Mouse (Mus musculus): ENCODE results near the gene Jup. TPM values are rescaled to one million over a fixed set of nuclear protein-coding genes. Genes with fewer than 3 reads are reported as not detected.
"Not testable (repeated sequence)": the region's sequence is repeated elsewhere in the genome, so short reads cannot be mapped to it uniquely, and the experiment has no call there.

The Jup gene
- polyA plus RNA-seq, 1 experiment = 15.0 TPM

DNA sequence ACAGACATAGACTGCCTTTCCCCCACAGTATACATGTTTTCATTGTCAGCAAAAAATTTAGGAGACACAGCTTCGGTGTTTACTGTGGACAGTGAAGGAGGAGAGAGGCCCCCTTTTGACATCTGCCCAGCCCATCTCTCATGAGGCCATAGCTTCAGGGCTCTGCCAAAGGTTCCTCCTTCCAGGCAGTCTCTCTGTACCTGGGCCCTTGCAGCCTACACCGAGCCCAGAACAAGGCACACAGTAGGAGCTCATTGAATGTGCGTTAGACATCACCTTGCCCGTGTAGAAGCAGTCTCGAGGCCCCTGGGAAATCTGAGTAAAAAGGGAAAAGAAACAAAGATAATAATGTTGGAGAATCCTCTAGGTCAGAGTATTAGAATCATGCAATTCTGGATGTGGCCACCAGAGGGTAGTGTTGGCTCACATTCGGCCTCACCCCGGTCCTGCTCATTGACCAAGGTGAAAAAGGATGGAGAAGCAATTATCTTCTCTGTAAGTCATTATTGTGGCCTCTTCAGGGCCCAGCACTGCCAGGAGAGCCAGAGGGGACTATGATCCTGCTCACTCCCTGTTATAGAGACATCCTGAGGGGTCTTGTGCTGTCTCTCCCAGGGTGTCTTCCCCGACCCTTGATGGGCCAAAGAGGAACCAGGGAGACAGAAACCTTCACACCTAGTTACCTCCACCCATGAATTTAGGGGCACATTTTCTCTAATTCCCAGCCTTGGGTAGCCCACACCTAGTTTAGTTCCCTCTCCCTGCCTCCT, 35.2 kb downstream of the Jup start:
- H3K4me3 ChIP-seq (ENCODE audit: insufficient read depth, low read length) = no peak overlapping the region
- H3K27ac ChIP-seq (ENCODE audit: insufficient read depth, low read depth, low read length) = no peak overlapping the region
- TF ChIP-seq CTCF (IDR thresholded peaks at IDR 0.05; ENCODE audit: low read depth, low read length) (peak; percentile 85), POLR2A (IDR thresholded peaks at IDR 0.05; ENCODE audit: borderline replicate concordance, low read depth, low read length) (no peak)
- H3K4me1 ChIP-seq (ENCODE audit: control insufficient read depth, insufficient read depth, low read length) = no peaks in the 10 kb centered on the region

DNA sequence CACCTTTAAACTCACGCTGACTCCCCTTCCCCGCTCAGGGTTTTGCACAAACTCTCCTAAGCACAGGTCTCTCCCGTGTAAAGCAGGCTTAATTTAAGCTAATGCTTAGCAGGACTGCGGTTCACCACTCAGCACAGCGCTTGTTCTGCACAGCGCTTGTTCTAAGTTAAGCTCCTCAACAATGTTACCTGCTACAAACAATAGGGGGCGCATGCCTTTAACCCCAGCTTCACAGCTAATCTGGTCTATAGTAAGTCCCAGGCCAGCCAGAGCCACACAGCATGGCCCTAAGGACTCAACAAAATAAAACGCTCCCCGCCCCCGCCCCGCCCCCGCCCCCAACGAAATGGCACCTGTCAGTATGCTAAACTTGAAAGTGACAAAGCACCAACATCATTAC, 36.5 kb downstream of the Jup start:
- not testable (repeated sequence) for H3K4me3 ChIP-seq (ENCODE audit: insufficient read depth, low read length); H3K4me1 ChIP-seq (ENCODE audit: control insufficient read depth, insufficient read depth, low read length); H3K27ac ChIP-seq (ENCODE audit: insufficient read depth, low read depth, low read length)

DNA sequence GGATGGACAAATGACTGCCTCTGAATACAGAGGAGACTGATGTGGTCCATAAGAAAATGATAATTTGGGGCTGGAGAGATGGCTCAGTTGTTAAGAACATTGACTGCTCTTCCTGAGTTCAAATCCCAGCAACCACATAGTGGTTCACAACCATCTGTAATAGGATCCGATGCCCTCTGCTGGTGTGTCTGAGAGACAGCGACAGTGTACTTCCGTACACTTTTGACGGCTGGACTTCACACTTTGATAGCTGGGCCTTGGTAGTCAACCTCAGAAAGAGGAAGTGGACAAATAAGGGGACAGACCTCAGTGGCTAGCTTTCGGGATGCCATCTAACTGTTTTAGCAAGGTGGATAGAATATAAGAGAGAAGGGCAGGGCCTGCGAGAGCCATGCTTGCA, 37.4 kb downstream of the Jup start:
- Histone ChIP-seq H3K27ac (ENCODE audit: insufficient read depth, low read depth, low read length) (no peak overlapping the region), H3K4me1 (ENCODE audit: control insufficient read depth, insufficient read depth, low read length) (no peaks in the 10 kb centered on the region)

DNA sequence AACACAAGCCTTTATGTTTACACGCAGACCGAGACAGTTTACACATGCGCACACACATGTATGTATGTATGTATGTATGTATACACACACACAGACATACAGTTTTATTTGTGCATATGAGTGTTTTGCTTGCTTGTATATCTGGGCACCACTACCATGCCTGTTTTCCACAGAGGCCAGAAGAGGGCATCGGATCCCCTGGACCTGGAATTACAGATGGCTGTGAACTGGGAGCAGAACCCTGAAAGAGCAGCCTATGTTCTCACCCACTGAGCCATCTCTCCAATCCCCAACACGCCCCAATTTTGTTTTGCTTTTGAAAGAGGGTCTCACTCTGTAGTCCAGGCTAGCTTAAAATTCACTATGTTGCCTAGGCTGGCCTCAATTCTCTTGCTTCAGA, 40.2 kb downstream of the Jup start:
- TF ChIP-seq CTCF (IDR thresholded peaks at IDR 0.05; ENCODE audit: low read depth, low read length) (no peak), POLR2A (IDR thresholded peaks at IDR 0.05; ENCODE audit: borderline replicate concordance, low read depth, low read length) (no peak)
- H3K4me1 ChIP-seq (ENCODE audit: control insufficient read depth, insufficient read depth, low read length) = no peaks in the 10 kb centered on the region
- no peak overlapping the region for H3K27ac ChIP-seq (ENCODE audit: insufficient read depth, low read depth, low read length)
- H3K4me3 ChIP-seq (ENCODE audit: insufficient read depth, low read length) = no peak overlapping the region

More for the DNA sequence above, 37.4 kb downstream of the Jup start:
- H3K4me3 ChIP-seq (ENCODE audit: insufficient read depth, low read length) = no peak overlapping the region
- TF ChIP-seq POLR2A (IDR thresholded peaks at IDR 0.05; ENCODE audit: borderline replicate concordance, low read depth, low read length) = no peak
- TF ChIP-seq CTCF (IDR thresholded peaks at IDR 0.05; ENCODE audit: low read depth, low read length) = no peak

DNA sequence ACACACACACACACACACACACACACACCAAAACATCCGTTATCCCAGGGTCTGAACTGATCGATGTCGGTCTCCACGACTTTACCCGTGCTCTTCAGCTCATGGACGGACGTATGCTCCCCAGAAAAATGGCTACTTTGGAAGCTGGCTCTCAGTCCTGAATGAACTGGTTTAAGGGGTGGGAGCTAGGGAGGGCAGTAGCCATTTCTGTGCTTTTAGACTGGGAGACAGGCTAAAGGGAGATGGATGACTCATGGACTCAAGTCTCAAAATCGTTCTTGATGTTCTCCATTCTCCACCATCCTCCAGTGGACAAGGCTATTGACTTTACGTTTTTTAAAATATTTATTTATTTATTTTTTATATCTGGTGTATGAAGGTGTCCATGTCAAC, 40.7 kb downstream of the Jup start:
- Histone ChIP-seq H3K4me3 (ENCODE audit: insufficient read depth, low read length) (peak overlapping the region; percentile 69), H3K4me1 (ENCODE audit: control insufficient read depth, insufficient read depth, low read length) (no peaks in the 10 kb centered on the region), H3K27ac (ENCODE audit: insufficient read depth, low read depth, low read length) (no peak overlapping the region)
- TF ChIP-seq POLR2A (IDR thresholded peaks at IDR 0.05; ENCODE audit: borderline replicate concordance, low read depth, low read length) (no peak), CTCF (IDR thresholded peaks at IDR 0.05; ENCODE audit: low read depth, low read length) (no peak)

DNA sequence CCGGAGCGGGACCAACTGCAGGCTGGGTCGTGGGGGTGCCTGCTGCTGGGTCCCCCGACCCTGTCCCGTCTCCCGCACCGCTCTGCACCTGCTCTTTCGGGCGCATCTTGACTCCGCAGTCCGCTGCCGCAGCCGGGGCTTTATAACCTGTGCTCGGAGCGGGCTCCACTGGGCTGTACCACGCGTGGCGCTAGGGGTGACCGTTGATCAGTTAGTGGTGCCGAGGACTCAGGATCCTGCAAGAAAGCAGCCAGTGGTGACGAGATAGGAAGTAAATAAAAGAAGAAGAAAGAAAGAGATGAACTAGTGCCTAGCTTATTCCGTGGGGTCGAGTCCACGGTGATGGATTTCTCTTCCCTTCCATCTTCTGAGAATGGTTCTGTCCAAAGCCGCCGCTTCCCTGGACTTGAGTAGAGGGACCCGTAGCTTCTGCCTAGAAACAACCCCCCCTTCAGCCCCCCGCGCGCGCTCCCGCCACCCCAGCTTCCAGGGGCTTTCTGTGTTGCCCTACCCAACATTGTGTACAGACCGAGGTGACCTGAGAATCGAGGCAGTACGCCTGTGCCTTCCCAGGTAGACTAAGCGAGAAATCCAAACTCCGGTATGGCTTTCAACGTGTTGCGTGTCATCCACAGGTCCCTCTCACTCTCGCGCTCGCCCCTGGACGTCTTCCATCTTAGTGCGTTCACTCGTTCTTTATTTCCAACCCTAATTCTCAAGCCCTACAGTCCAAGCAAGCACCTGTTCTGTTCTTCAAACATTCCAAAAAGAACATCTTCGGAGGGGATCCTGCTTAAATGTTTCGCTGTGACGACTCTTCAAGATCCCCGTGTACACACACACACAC, 41.4 kb downstream of the Jup start, which contains the start of gene Hap1:
Gene Hap1 (minus strand): TSS at position 157 of the 847 bp plus-strand sequence.
- TF ChIP-seq CTCF (IDR thresholded peaks at IDR 0.05; ENCODE audit: low read depth, low read length) = no peak
- TF ChIP-seq POLR2A (IDR thresholded peaks at IDR 0.05; ENCODE audit: borderline replicate concordance, low read depth, low read length) = no peak
- no peak within 1 kb of the TSS for H3K27ac ChIP-seq (ENCODE audit: insufficient read depth, low read depth, low read length)
- no peaks in the 10 kb centered on the region for H3K4me1 ChIP-seq (ENCODE audit: control insufficient read depth, insufficient read depth, low read length)
- H3K4me3 ChIP-seq (ENCODE audit: insufficient read depth, low read length) = peak within 1 kb of the TSS; percentile 69

DNA sequence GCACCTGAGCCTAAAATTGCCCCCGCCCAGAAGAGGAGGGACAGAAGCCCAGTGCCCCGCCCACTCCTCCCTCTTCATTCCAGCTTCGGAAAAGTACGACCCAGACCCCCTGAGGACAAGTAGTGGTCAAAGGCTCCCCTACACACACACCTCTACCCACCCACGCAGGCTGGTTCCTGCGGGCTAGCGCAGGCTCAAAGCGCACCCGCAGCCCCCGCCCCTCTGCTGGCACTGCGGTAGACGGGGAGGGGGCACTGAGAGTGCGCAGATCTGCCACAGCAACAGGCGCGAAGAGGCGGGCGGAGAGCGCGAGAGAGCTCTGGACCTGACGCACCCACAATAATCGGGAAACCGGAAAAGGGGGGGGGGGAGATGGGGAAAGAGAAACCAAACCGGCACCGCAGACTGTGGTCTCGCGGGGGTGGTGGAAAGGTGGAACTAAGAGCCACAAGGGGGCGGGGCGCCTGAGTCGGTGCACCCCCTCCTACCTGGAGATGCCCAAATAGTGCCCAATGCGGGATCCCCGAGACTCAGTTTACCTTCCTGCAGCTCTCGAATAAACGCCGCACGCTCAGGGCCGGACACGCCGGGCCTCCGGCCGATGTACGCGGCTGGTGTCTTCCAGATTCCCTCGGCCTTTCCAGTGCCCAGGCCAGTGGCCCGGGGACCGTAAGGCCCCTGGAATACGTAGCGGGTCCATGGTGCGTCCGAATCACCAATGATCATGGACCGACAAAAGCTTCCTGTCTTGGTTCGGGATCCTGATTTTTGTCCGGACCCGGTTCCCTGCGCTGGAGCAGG, 42.2 kb downstream of the Jup start:
- Histone ChIP-seq H3K4me1 (ENCODE audit: control insufficient read depth, insufficient read depth, low read length) (no peaks in the 10 kb centered on the region), H3K27ac (ENCODE audit: insufficient read depth, low read depth, low read length) (no peak overlapping the region), H3K4me3 (ENCODE audit: insufficient read depth, low read length) (peak overlapping the region; percentile 69)
- no peak for TF ChIP-seq POLR2A (IDR thresholded peaks at IDR 0.05; ENCODE audit: borderline replicate concordance, low read depth, low read length)
- no peak for TF ChIP-seq CTCF (IDR thresholded peaks at IDR 0.05; ENCODE audit: low read depth, low read length)

DNA sequence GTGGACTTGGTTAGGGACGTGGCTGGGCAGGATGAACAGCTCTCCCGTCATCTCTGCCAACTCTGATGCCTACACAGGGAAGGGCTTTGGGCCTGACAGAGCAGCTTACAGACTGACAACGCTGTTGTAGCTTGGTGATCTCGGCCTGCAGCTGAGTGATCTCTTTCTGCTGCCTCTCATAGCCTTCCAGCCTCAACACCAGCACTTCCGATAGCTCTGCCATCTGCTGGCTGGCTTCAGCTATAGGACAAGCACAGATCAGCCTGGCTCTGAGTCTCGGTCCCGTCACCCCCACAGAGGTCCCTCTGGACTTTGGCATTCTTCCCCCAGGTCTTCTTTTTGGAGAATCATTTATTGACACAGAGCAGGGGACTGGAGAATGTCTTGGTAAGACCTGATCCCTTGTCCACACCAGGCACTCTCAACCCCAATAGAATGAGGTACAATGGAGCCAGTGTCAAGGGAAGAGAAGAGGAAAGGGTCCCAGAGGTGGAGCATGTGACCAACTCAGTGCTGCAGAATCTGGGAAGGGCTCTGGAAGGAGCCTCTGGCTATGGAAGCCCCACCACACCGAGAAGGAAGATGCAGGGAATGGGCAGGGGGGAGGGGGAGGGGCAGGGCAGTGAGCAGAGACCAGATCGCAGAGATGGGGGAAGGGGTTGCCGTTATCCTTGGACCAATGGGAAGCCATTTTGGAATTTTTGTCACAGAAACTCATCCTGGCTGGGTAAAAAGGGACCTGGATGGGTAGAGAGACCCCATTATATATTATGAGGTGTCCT, 45.3 kb downstream of the Jup start:
- Histone ChIP-seq H3K4me3 (ENCODE audit: insufficient read depth, low read length) (no peak overlapping the region), H3K4me1 (ENCODE audit: control insufficient read depth, insufficient read depth, low read length) (no peaks in the 10 kb centered on the region), H3K27ac (ENCODE audit: insufficient read depth, low read depth, low read length) (no peak overlapping the region)
- TF ChIP-seq POLR2A (IDR thresholded peaks at IDR 0.05; ENCODE audit: borderline replicate concordance, low read depth, low read length) = no peak
- peak; percentile 42; the same call in 1 of the 2 replicates for TF ChIP-seq CTCF (IDR thresholded peaks at IDR 0.05; ENCODE audit: low read depth, low read length)

DNA sequence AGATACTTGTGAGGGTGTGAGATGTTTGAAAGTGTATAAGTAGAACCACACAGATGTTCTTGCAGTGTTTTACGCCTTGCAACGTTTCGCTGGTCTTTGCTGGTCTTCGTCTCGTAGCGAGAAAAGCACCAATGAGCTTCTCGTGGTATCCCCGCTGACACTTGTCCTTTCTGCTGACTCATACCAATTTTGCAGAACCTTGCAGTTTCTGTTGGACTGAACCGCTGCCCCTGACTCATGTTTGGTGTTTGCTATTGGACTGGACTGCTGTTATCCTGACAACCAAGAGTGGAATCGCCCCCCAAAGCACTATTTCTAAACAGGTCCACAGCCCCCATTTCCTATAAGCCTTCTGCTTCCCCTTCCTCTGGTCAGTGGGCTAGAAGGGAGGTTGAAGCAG, 53.3 kb downstream of the Jup start:
- peaks cover 17% of the 10 kb centered on the region for H3K4me1 ChIP-seq (ENCODE audit: control insufficient read depth, insufficient read depth, low read length)
- no peak overlapping the region for H3K4me3 ChIP-seq (ENCODE audit: insufficient read depth, low read length)
- TF ChIP-seq CTCF (IDR thresholded peaks at IDR 0.05; ENCODE audit: low read depth, low read length) (no peak), POLR2A (IDR thresholded peaks at IDR 0.05; ENCODE audit: borderline replicate concordance, low read depth, low read length) (no peak)
- H3K27ac ChIP-seq (ENCODE audit: insufficient read depth, low read depth, low read length) = no peak overlapping the region
